Mouse (Mus musculus) stomach, embryonic 15.5 days (tissue): Measurements from ENCODE around the gene Socs7. TPM values are rescaled to one million over a fixed set of nuclear protein-coding genes. Genes with fewer than 3 reads are reported as not detected.

ENCODE experiments used
- ATAC-seq: fragments of 200-750 bp; cut with Nextera tagmentation; 2 replicates; pipeline ENCODE4 v1.8.0; 2017; ENCODE audit warnings: low read depth, moderate number of reproducible peaks, moderate TSS enrichment; ENCODE audit not compliant: insufficient read depth, low FRiP score
- H3K27ac ChIP-seq: fragments of 300-500 bp; sonication (generic); 2 replicates; pipeline ENCODE4 v1.5.1; 2015; ENCODE audit warnings: mild to moderate bottlenecking, inconsistent platforms
- H3K27me3 ChIP-seq: fragments of 300-500 bp; sonication (generic); replicated peaks from 2 replicates; pipeline ENCODE4 v1.6.1; 2015; ENCODE audit warnings: inconsistent platforms
- H3K36me3 ChIP-seq: fragments of 300-500 bp; sonication (generic); 2 replicates; pipeline ENCODE4 v1.6.1; 2015; ENCODE audit warnings: inconsistent platforms
- H3K4me1 ChIP-seq: fragments of 300-500 bp; sonication (generic); 2 replicates; pipeline ENCODE4 v1.6.1; 2015; ENCODE audit warnings: inconsistent platforms
- H3K4me2 ChIP-seq: fragments of 300-500 bp; sonication (generic); 2 replicates; pipeline ENCODE4 v1.6.1; 2015; ENCODE audit warnings: mild to moderate bottlenecking, inconsistent platforms
- H3K4me3 ChIP-seq: fragments of 300-500 bp; sonication (generic); replicated peaks from 2 replicates; pipeline ENCODE4 v1.5.1; 2015; ENCODE audit warnings: inconsistent platforms
- H3K9ac ChIP-seq: fragments of 300-500 bp; sonication (generic); 2 replicates; pipeline ENCODE4 v1.6.1; 2015; ENCODE audit warnings: inconsistent platforms
- H3K9me3 ChIP-seq: fragments of 300-500 bp; sonication (generic); 2 replicates; pipeline ENCODE4 v1.6.1; 2016; ENCODE audit warnings: inconsistent platforms
- WGBS: fragments of 180-500 bp; shearing (Covaris S2); methylation state at CpG from one replicate; pipeline ENCODE4 v1.1.7; 2015; 5-methylcytosine and 5-hydroxymethylcytosine counted together
- polyA plus RNA-seq: library from polyadenylated mRNA; unstranded; fragments of >200 nt; fragmentation: Nextera tagmentation; extraction: Ambion mirVana; gene quantifications from 2 replicates; pipeline ENCODE4 v1.2.1, GENCODE M21; 2015

Gene Socs7
- polyA plus RNA-seq, 1 experiment from 2014 or later: 3.4 TPM

GRCm38 (mm10) chr11:97365556-97365955, 3.2 kb downstream of the Socs7 start:
- no peak overlapping the region for H3K9ac ChIP-seq
- H3K9me3 ChIP-seq: no peaks in the 10 kb centered on the region
- no peak overlapping the region for H3K4me3 ChIP-seq
- H3K36me3 ChIP-seq: no peaks in the 10 kb centered on the region
- no peaks in the 10 kb centered on the region for H3K27me3 ChIP-seq
- 57% methylated on average over 1 of the region's 1 CpGs for WGBS
- ATAC-seq: no peak
- H3K27ac ChIP-seq: no peak overlapping the region
- H3K4me2 ChIP-seq: peak overlapping the region; percentile 87; the same call in 1 of the 2 replicates
- H3K4me1 ChIP-seq: peaks cover 23% of the 10 kb centered on the region

GRCm38 (mm10) chr11:97368501-97368900, 6.2 kb downstream of the Socs7 start:
- H3K27ac ChIP-seq: no peak overlapping the region
- no peaks in the 10 kb centered on the region for H3K36me3 ChIP-seq
- H3K9me3 ChIP-seq: no peaks in the 10 kb centered on the region
- H3K4me3 ChIP-seq: no peak overlapping the region
- no peak for ATAC-seq
- peaks cover 19% of the 10 kb centered on the region for H3K4me1 ChIP-seq
- H3K27me3 ChIP-seq: no peaks in the 10 kb centered on the region
- WGBS: 82% methylated on average over 5 of the region's 5 CpGs
- H3K9ac ChIP-seq: no peak overlapping the region
- H3K4me2 ChIP-seq: no peak overlapping the region

- WGBS: 72% methylated on average over 7 of the region's 7 CpGs
- ATAC-seq: no peak
Measured at GRCm38 (mm10) chr11:97370329-97371091, 8.2 kb downstream of the Socs7 start.

GRCm38 (mm10) chr11:97372159-97372864, 10.0 kb downstream of the Socs7 start:
- 79% methylated on average over 6 of the region's 6 CpGs for WGBS
- H3K4me2 ChIP-seq: no peak overlapping the region
- H3K27ac ChIP-seq: no peak overlapping the region

More at GRCm38 (mm10) chr11:97370329-97371091, 8.2 kb downstream of the Socs7 start:
- H3K27ac ChIP-seq: no peak overlapping the region
- no peak overlapping the region for H3K4me3 ChIP-seq
- no peaks in the 10 kb centered on the region for H3K9me3 ChIP-seq
- H3K36me3 ChIP-seq: 0 out of 2 replicates have a peak, but pooled peaks cover 8% of the 10 kb centered on the region
- H3K9ac ChIP-seq: no peak overlapping the region
- peaks cover 3% of the 10 kb centered on the region; the same call in 1 of the 2 replicates for H3K4me1 ChIP-seq
- H3K27me3 ChIP-seq: no peaks in the 10 kb centered on the region
- H3K4me2 ChIP-seq: no peak overlapping the region

GRCm38 (mm10) chr11:97373402-97373801, 11.1 kb downstream of the Socs7 start:
- ATAC-seq: no peak
- WGBS: 84% methylated on average over 2 of the region's 2 CpGs
- H3K36me3 ChIP-seq: peaks cover 20% of the 10 kb centered on the region; the same call in 1 of the 2 replicates
- H3K9ac ChIP-seq: no peak overlapping the region
- H3K27ac ChIP-seq: no peak overlapping the region
- H3K4me1 ChIP-seq: no peaks in the 10 kb centered on the region
- H3K27me3 ChIP-seq: no peaks in the 10 kb centered on the region
- no peaks in the 10 kb centered on the region for H3K9me3 ChIP-seq
- H3K4me2 ChIP-seq: no peak overlapping the region
- no peak overlapping the region for H3K4me3 ChIP-seq

More at GRCm38 (mm10) chr11:97372159-97372864, 10.0 kb downstream of the Socs7 start:
- Histone ChIP-seq H3K27me3 (no peaks in the 10 kb centered on the region), H3K4me3 (no peak overlapping the region), H3K9me3 (no peaks in the 10 kb centered on the region), H3K4me1 (no peaks in the 10 kb centered on the region), H3K36me3 (peaks cover 12% of the 10 kb centered on the region; the same call in 1 of the 2 replicates), H3K9ac (no peak overlapping the region)
- ATAC-seq: no peak

- Histone ChIP-seq H3K27ac (no peak overlapping the region), H3K36me3 (peaks cover 24% of the 10 kb centered on the region), H3K27me3 (no peaks in the 10 kb centered on the region), H3K9me3 (no peaks in the 10 kb centered on the region), H3K4me2 (no peak overlapping the region), H3K9ac (no peak overlapping the region), H3K4me1 (no peaks in the 10 kb centered on the region), H3K4me3 (no peak overlapping the region)
- WGBS: 69% methylated on average over 3 of the region's 3 CpGs
- ATAC-seq: no peak
Measured at GRCm38 (mm10) chr11:97380036-97380435, 17.7 kb downstream of the Socs7 start.

- ATAC-seq: no peak
- Histone ChIP-seq H3K4me2 (no peak overlapping the region), H3K9ac (no peak overlapping the region), H3K27me3 (no peaks in the 10 kb centered on the region), H3K4me3 (no peak overlapping the region), H3K36me3 (peaks cover 10% of the 10 kb centered on the region), H3K4me1 (no peaks in the 10 kb centered on the region), H3K27ac (no peak overlapping the region), H3K9me3 (no peaks in the 10 kb centered on the region)
- WGBS: 94% methylated on average over 2 of the region's 2 CpGs
Measured at GRCm38 (mm10) chr11:97383017-97383416, 20.7 kb downstream of the Socs7 start.

- no peak for ATAC-seq
- Histone ChIP-seq H3K27me3 (no peaks in the 10 kb centered on the region), H3K4me2 (no peak overlapping the region), H3K4me3 (no peak overlapping the region), H3K9ac (no peak overlapping the region), H3K4me1 (no peaks in the 10 kb centered on the region), H3K36me3 (peaks cover 9% of the 10 kb centered on the region), H3K9me3 (no peaks in the 10 kb centered on the region), H3K27ac (no peak overlapping the region)
- WGBS: 44% methylated on average over 2 of the region's 2 CpGs
Measured at GRCm38 (mm10) chr11:97383764-97384163, 21.4 kb downstream of the Socs7 start.

- H3K36me3 ChIP-seq: peaks cover 11% of the 10 kb centered on the region
- H3K27me3 ChIP-seq: no peaks in the 10 kb centered on the region
- no peaks in the 10 kb centered on the region for H3K9me3 ChIP-seq
- WGBS: 93% methylated on average over 2 of the region's 2 CpGs
- H3K4me3 ChIP-seq: no peak overlapping the region
- H3K4me2 ChIP-seq: no peak overlapping the region
- H3K27ac ChIP-seq: no peak overlapping the region
- ATAC-seq: no peak
- H3K4me1 ChIP-seq: 0 out of 2 replicates have a peak, but pooled peaks cover 2% of the 10 kb centered on the region
- no peak overlapping the region for H3K9ac ChIP-seq
Measured at GRCm38 (mm10) chr11:97387811-97388210, 25.5 kb downstream of the Socs7 start.

- no peak for ATAC-seq
- H3K4me2 ChIP-seq: no peak overlapping the region
- H3K4me3 ChIP-seq: no peak overlapping the region
- no peak overlapping the region for H3K9ac ChIP-seq
- H3K27me3 ChIP-seq: no peaks in the 10 kb centered on the region
- WGBS: 80% methylated on average over 8 of the region's 8 CpGs
- no peaks in the 10 kb centered on the region for H3K9me3 ChIP-seq
- H3K27ac ChIP-seq: no peak overlapping the region
- H3K36me3 ChIP-seq: peaks cover 8% of the 10 kb centered on the region
- 0 out of 2 replicates have a peak, but pooled peaks cover 2% of the 10 kb centered on the region for H3K4me1 ChIP-seq
Measured at GRCm38 (mm10) chr11:97389127-97389526, 26.8 kb downstream of the Socs7 start.

GRCm38 (mm10) chr11:97393658-97394057, 31.3 kb downstream of the Socs7 start:
- Histone ChIP-seq H3K4me1 (0 out of 2 replicates have a peak, but pooled peaks cover 2% of the 10 kb centered on the region), H3K27me3 (no peaks in the 10 kb centered on the region), H3K9me3 (no peaks in the 10 kb centered on the region), H3K36me3 (peaks cover 21% of the 10 kb centered on the region), H3K9ac (no peak overlapping the region), H3K4me3 (no peak overlapping the region), H3K4me2 (no peak overlapping the region), H3K27ac (no peak overlapping the region)
- WGBS: 61% methylated on average over 11 of the region's 11 CpGs
- no peak for ATAC-seq

GRCm38 (mm10) chr11:97394146-97394545, 31.8 kb downstream of the Socs7 start:
- H3K9ac ChIP-seq: no peak overlapping the region
- ATAC-seq: no peak
- no peaks in the 10 kb centered on the region for H3K27me3 ChIP-seq
- H3K4me3 ChIP-seq: no peak overlapping the region
- WGBS: 74% methylated on average over 11 of the region's 11 CpGs
- no peak overlapping the region for H3K4me2 ChIP-seq
- H3K4me1 ChIP-seq: 0 out of 2 replicates have a peak, but pooled peaks cover 2% of the 10 kb centered on the region
- H3K27ac ChIP-seq: no peak overlapping the region
- no peaks in the 10 kb centered on the region for H3K9me3 ChIP-seq
- peaks cover 21% of the 10 kb centered on the region for H3K36me3 ChIP-seq
